Mouse (Mus musculus) lung, embryonic 16.5 days (tissue): ENCODE measurements around the gene Tff3. TPM values are rescaled to one million over a fixed set of nuclear protein-coding genes. Genes with fewer than 3 reads are reported as not detected.

ENCODE experiments used
- ATAC-seq: fragments of 200-750 bp; cut with Nextera tagmentation; 2 replicates; pipeline ENCODE4 v1.8.0; 2017; ENCODE audit warnings: low read depth, mild to moderate bottlenecking, moderate library complexity
- H3K27ac ChIP-seq: fragments of 300-500 bp; sonication (generic); 2 replicates; pipeline ENCODE4 v1.5.1; 2014; ENCODE audit warnings: mild to moderate bottlenecking, control low read depth, low read length
- H3K27me3 ChIP-seq: fragments of 300-500 bp; sonication (generic); 2 replicates; pipeline ENCODE4 v1.6.1; 2014; ENCODE audit warnings: low read depth, low read length, mixed read lengths; ENCODE audit not compliant: control insufficient read depth, insufficient read depth
- H3K36me3 ChIP-seq: fragments of 300-500 bp; sonication (generic); 2 replicates; pipeline ENCODE4 v1.6.1; 2014; ENCODE audit warnings: low read length; ENCODE audit not compliant: control insufficient read depth, insufficient read depth
- H3K4me1 ChIP-seq: fragments of 300-500 bp; sonication (generic); replicated peaks from 2 replicates; pipeline ENCODE4 v1.6.1; 2014; ENCODE audit warnings: low read length, mixed read lengths; ENCODE audit not compliant: control insufficient read depth, insufficient read depth
- H3K4me2 ChIP-seq: fragments of 300-500 bp; sonication (generic); 2 replicates; pipeline ENCODE4 v1.6.1; 2014; ENCODE audit warnings: low read depth, low read length, control low read depth
- H3K4me3 ChIP-seq: fragments of 300-500 bp; sonication (generic); 2 replicates; pipeline ENCODE4 v1.5.1; 2014; ENCODE audit warnings: mild to moderate bottlenecking, low read length, control low read depth
- H3K9ac ChIP-seq: fragments of 300-500 bp; sonication (generic); 2 replicates; pipeline ENCODE4 v1.6.1; 2014; ENCODE audit warnings: low read length, control low read depth
- H3K9me3 ChIP-seq: fragments of 300-500 bp; sonication (generic); 2 replicates; pipeline ENCODE4 v1.6.1; 2016; ENCODE audit warnings: low read length; ENCODE audit not compliant: control insufficient read depth
- WGBS: fragments of 180-500 bp; shearing (Covaris S2); extraction: QIAGEN DNeasy Blood & Tissue Kit; methylation state at CpG from one replicate; pipeline ENCODE4 v1.1.7; 2014; 5-methylcytosine and 5-hydroxymethylcytosine counted together
- polyA plus RNA-seq: library from polyadenylated mRNA; unstranded; fragments of >200 nt; fragmentation: Nextera tagmentation; extraction: Ambion mirVana; gene quantifications from 2 replicates; pipeline ENCODE4 v1.2.1, GENCODE M21; 2015

The Tff3 gene
- 0.58 and 1.6 TPM in 2 replicates for polyA plus RNA-seq

DNA sequence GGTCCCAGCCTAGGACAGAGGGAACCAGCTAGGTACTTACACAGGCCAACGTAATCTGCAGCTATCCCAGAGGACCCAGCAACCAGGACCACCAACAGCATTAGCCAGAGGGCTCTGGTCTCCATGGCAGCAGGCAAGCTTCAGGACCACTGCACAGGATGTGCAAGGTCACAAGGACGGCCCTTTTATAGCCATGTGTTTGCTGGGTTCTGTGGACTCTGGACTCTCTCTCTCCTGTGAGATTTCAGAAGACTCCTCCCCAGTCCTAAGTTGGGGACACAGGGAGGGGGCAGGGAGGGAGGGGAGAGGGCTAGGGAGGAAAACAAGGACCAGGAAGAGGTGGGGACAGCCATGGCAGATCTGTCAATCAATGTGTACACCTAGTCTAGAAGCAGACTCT, at the start of gene Tff3:
Gene Tff3, minus strand, starts transcription at position 195 of the 400 bp plus-strand sequence.
- Histone ChIP-seq H3K27ac (no peak within 1 kb of the TSS), H3K36me3 (no peaks in the 10 kb centered on the region), H3K4me3 (no peak within 1 kb of the TSS), H3K27me3 (no peaks in the 10 kb centered on the region), H3K4me1 (no peaks in the 10 kb centered on the region), H3K9ac (no peak within 1 kb of the TSS), H3K9me3 (no peaks in the 10 kb centered on the region), H3K4me2 (no peak within 1 kb of the TSS)
- 23% methylated on average over 2 of the region's 2 CpGs for WGBS
- no peak for ATAC-seq

DNA sequence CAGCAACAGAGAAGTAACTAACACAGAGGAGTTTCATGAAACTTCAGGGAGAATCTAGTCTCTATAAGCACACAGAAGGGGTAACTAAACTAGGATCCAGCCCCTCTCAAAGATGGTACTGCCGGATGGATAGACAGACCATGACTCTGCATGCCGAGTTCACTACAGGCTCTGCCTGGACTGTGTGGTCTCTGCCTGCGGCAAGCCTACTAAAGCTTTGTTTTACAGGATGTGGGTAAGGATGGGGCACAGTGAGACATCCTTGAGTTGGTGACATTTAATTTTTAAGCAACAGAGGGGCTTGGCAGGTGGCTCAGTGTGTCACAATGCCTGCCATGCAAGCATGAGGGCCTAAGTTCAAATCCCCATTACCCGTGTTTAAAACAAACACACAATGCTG, 46.9 kb upstream of the Tff3 start:
- WGBS = 74% methylated on average over 4 of the region's 4 CpGs
- ATAC-seq = no peak
- Histone ChIP-seq H3K36me3 (no peaks in the 10 kb centered on the region), H3K4me3 (no peak overlapping the region), H3K4me1 (no peaks in the 10 kb centered on the region), H3K9me3 (no peaks in the 10 kb centered on the region), H3K4me2 (no peak overlapping the region), H3K27me3 (no peaks in the 10 kb centered on the region), H3K9ac (no peak overlapping the region), H3K27ac (no peak overlapping the region)

DNA sequence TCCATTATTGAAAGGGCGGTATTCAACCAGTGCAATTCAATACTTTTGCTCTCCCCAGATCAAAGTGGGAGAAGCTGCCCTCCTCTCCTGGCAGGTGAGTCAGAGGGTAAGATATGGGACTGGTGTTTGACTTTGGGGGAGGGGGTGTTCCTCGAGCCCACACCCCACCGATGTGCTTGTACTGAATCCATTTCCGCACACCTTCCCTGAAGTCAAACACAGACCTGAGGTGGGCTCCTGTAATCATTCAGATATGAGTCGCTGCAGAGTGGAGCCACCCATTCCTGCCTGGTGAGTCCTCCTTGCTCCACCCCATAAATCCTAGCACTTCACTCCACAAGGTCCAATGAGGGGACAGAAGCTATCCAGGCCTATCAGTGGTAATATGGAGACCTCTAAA, 40.4 kb upstream of the Tff3 start:
- Histone ChIP-seq H3K9me3 (no peaks in the 10 kb centered on the region), H3K9ac (no peak overlapping the region), H3K36me3 (no peaks in the 10 kb centered on the region), H3K4me1 (no peaks in the 10 kb centered on the region; the same call in 1 of the 2 replicates), H3K4me3 (no peak overlapping the region), H3K27ac (no peak overlapping the region), H3K27me3 (no peaks in the 10 kb centered on the region), H3K4me2 (no peak overlapping the region)
- no peak for ATAC-seq
- WGBS = 47% methylated on average over 5 of the region's 5 CpGs

- no peaks in the 10 kb centered on the region for H3K27me3 ChIP-seq
- no peak within 1 kb of the TSS for H3K27ac ChIP-seq
- no peaks in the 10 kb centered on the region for H3K36me3 ChIP-seq
- 68% methylated on average over 6 of the region's 6 CpGs for WGBS
- H3K9ac ChIP-seq = no peak within 1 kb of the TSS
- no peak for ATAC-seq
- H3K9me3 ChIP-seq = no peaks in the 10 kb centered on the region
- no peak within 1 kb of the TSS for H3K4me3 ChIP-seq
- no peaks in the 10 kb centered on the region; the same call in 1 of the 2 replicates for H3K4me1 ChIP-seq
- no peak within 1 kb of the TSS for H3K4me2 ChIP-seq
Observed at GRCm38 (mm10) chr17:31165127-31165526, 35.7 kb upstream of the Tff3 start, which contains the start of gene Tff1. Gene Tff1 (minus strand): TSS chr17:31165277.

DNA sequence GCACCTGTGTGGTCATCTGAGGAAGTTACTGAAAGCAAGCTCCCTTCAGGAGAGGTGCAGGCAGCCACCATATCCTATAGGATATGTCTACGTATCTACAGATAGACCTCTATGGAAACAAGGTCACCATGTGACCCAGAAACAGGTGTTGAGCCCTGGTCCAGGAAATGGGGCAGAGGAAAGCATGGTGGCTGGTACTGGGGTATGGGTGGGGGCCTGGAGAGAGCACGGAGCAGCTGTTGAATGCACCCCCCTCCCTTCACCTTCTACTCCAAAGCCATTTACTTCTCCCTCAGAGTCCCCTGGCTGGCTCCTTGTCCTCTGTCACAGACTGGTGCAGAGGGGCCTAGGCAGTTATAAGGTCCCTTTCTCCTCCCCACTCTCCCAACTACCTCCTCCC, 34.4 kb upstream of the Tff3 start:
- 71% methylated on average over 2 of the region's 2 CpGs for WGBS
- Histone ChIP-seq H3K9ac (no peak overlapping the region), H3K27ac (no peak overlapping the region), H3K27me3 (no peaks in the 10 kb centered on the region), H3K4me3 (no peak overlapping the region), H3K4me2 (no peak overlapping the region), H3K4me1 (no peaks in the 10 kb centered on the region; the same call in 1 of the 2 replicates), H3K9me3 (no peaks in the 10 kb centered on the region), H3K36me3 (no peaks in the 10 kb centered on the region)
- no peak for ATAC-seq

GRCm38 (mm10) chr17:31162607-31163006, 33.2 kb upstream of the Tff3 start:
- Histone ChIP-seq H3K9me3 (no peaks in the 10 kb centered on the region), H3K27ac (no peak overlapping the region), H3K4me3 (no peak overlapping the region), H3K4me2 (no peak overlapping the region), H3K27me3 (no peaks in the 10 kb centered on the region), H3K36me3 (no peaks in the 10 kb centered on the region), H3K4me1 (no peaks in the 10 kb centered on the region), H3K9ac (no peak overlapping the region)
- 78% methylated on average over 12 of the region's 12 CpGs for WGBS
- no peak for ATAC-seq

DNA sequence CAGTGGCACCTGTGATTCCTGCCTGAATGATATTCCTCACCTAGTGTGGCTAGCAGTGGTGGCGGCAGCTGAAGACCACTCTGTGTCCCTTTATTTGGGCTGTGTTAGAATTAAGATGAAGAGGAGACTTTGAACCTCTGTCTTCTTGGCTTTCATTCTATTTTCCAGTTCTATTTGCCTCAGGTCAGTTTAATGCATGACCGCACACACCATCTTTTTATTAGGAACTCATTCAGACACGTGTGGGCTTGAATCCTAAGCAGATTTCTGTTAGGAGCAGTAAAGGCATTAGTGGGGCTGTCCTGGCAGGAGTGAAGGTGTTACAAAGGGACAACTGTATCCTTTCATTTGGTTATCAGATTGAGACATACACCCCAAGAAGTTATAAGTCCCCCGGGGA, 30.8 kb upstream of the Tff3 start:
- no peak overlapping the region for H3K27ac ChIP-seq
- no peaks in the 10 kb centered on the region for H3K4me1 ChIP-seq
- H3K9ac ChIP-seq = no peak overlapping the region
- H3K36me3 ChIP-seq = no peaks in the 10 kb centered on the region
- H3K4me2 ChIP-seq = no peak overlapping the region
- WGBS = 80% methylated on average over 4 of the region's 4 CpGs
- H3K9me3 ChIP-seq = no peaks in the 10 kb centered on the region
- no peak for ATAC-seq
- no peak overlapping the region for H3K4me3 ChIP-seq
- H3K27me3 ChIP-seq = no peaks in the 10 kb centered on the region

GRCm38 (mm10) chr17:31157921-31158320, 28.5 kb upstream of the Tff3 start:
- Histone ChIP-seq H3K4me1 (no peaks in the 10 kb centered on the region), H3K27me3 (no peaks in the 10 kb centered on the region), H3K4me3 (no peak overlapping the region), H3K27ac (no peak overlapping the region), H3K36me3 (no peaks in the 10 kb centered on the region), H3K4me2 (no peak overlapping the region), H3K9ac (no peak overlapping the region), H3K9me3 (no peaks in the 10 kb centered on the region)
- WGBS = 73% methylated on average over 6 of the region's 6 CpGs
- no peak for ATAC-seq

DNA sequence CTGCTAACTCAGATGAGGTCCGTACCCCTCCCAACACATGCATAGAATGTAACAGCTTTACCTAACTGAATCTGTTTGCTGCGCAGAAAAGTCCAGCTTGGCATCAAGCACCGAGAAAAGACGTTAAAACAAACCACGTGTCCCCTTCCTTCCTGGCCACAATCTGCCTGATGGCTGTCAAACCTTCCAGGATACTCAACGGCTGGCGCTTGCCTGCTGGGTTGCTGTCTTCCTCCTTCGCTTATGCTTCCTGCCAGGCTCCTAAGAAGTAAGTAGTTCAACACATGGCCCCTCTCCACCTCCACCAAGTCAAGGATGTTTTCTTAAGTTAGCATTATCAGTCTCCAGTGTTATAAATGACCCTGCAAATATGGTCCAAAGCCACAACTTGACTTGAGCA, 24.3 kb upstream of the Tff3 start:
- no peak for ATAC-seq
- H3K4me3 ChIP-seq = no peak overlapping the region
- no peaks in the 10 kb centered on the region for H3K9me3 ChIP-seq
- no peak overlapping the region for H3K27ac ChIP-seq
- H3K4me2 ChIP-seq = no peak overlapping the region
- no peaks in the 10 kb centered on the region for H3K4me1 ChIP-seq
- H3K9ac ChIP-seq = no peak overlapping the region
- no peaks in the 10 kb centered on the region for H3K36me3 ChIP-seq
- no peaks in the 10 kb centered on the region for H3K27me3 ChIP-seq
- 32% methylated on average over 8 of the region's 8 CpGs for WGBS

GRCm38 (mm10) chr17:31152966-31153499, 23.6 kb upstream of the Tff3 start:
- whole genome bisulfite sequencing = 48% methylated on average over 9 of the region's 9 CpGs
- H3K4me1 ChIP-seq = no peaks in the 10 kb centered on the region
- no peak overlapping the region for H3K27ac ChIP-seq
- H3K4me2 ChIP-seq = no peak overlapping the region
- no peaks in the 10 kb centered on the region for H3K9me3 ChIP-seq
- no peak overlapping the region for H3K4me3 ChIP-seq
- no peaks in the 10 kb centered on the region for H3K27me3 ChIP-seq
- H3K9ac ChIP-seq = no peak overlapping the region
- no peak for ATAC-seq
- H3K36me3 ChIP-seq = no peaks in the 10 kb centered on the region
